Mouse (Mus musculus): Measurements from ENCODE around the gene Tenm2. TPM values are rescaled to one million over a fixed set of nuclear protein-coding genes. Genes with fewer than 3 reads are reported as not detected.

Gene Tenm2
- polyA plus RNA-seq, 1 experiment from 2014 or later: 0.01 TPM

- Histone ChIP-seq H3K9ac (ENCODE audit: low read depth, low read length) (no peak overlapping the region), H3K27ac (ENCODE audit: low read length) (no peak overlapping the region), H3K4me1 (ENCODE audit: control insufficient read depth, low read depth, low read length) (no peaks in the 10 kb centered on the region), H3K36me3 (ENCODE audit: control insufficient read depth, insufficient read depth) (no peaks in the 10 kb centered on the region), H3K4me2 (ENCODE audit: low read depth, low read length) (no peak overlapping the region), H3K27me3 (ENCODE audit: control insufficient read depth, insufficient read depth, low read depth, low read length) (no peaks in the 10 kb centered on the region), H3K4me3 (ENCODE audit: low read depth, low read length) (no peak overlapping the region), H3K9me3 (replicated peaks; ENCODE audit: control insufficient read depth, low read length) (no peaks in the 10 kb centered on the region)
- WGBS (ENCODE audit: insufficient replicate concordance): 56% methylated on average over 4 of the region's 4 CpGs
- ATAC-seq (ENCODE audit: low read depth): no peak
Measured at GRCm38 (mm10) chr11:36538144-36538543, 697.6 kb downstream of the Tenm2 start.

DNA sequence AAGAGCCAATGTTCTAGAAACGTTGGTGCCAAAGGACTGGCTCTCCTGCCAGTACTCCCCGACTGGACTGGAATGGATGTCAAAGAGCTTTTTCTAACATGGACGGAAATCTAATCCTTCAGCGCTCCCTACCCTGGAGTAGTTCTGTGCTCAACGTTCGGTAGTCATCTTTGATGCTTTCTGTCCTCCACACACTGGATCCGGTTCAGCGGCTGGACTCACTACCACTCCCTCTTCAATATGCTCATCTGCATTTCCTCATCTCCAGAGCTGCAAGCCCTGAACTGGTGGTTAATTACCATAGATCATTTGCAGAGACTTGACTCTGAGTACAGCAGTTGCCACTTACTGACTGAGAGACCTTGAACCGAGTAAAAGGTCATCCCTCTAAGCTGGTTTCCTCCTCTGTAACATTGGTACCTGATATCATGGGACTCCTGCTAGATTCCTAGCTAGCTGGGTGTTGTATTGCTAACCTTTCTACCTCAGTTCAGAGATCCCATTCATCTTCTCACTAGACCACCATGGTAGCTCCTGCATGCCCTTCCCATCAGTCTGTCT is 698.1 kb downstream of the Tenm2 start:
- Histone ChIP-seq H3K4me2 (ENCODE audit: low read depth, low read length) (no peak overlapping the region), H3K27ac (ENCODE audit: low read length) (no peak overlapping the region), H3K36me3 (ENCODE audit: control insufficient read depth, insufficient read depth) (no peaks in the 10 kb centered on the region), H3K4me3 (ENCODE audit: low read depth, low read length) (no peak overlapping the region), H3K9me3 (replicated peaks; ENCODE audit: control insufficient read depth, low read length) (no peaks in the 10 kb centered on the region), H3K9ac (ENCODE audit: low read depth, low read length) (no peak overlapping the region), H3K4me1 (ENCODE audit: control insufficient read depth, low read depth, low read length) (no peaks in the 10 kb centered on the region), H3K27me3 (ENCODE audit: control insufficient read depth, insufficient read depth, low read depth, low read length) (no peaks in the 10 kb centered on the region)
- WGBS (ENCODE audit: insufficient replicate concordance): 70% methylated on average over 9 of the region's 9 CpGs
- no peak for ATAC-seq (ENCODE audit: low read depth)

GRCm38 (mm10) chr11:36535591-36535990 is 700.2 kb downstream of the Tenm2 start:
- no peak overlapping the region for H3K27ac ChIP-seq (ENCODE audit: low read length)
- no peaks in the 10 kb centered on the region for H3K9me3 ChIP-seq (replicated peaks; ENCODE audit: control insufficient read depth, low read length)
- no peaks in the 10 kb centered on the region for H3K27me3 ChIP-seq (ENCODE audit: control insufficient read depth, insufficient read depth, low read depth, low read length)
- no peaks in the 10 kb centered on the region for H3K4me1 ChIP-seq (ENCODE audit: control insufficient read depth, low read depth, low read length)
- no peak overlapping the region for H3K4me2 ChIP-seq (ENCODE audit: low read depth, low read length)
- no peak for ATAC-seq (ENCODE audit: low read depth)
- no peaks in the 10 kb centered on the region for H3K36me3 ChIP-seq (ENCODE audit: control insufficient read depth, insufficient read depth)
- H3K4me3 ChIP-seq (ENCODE audit: low read depth, low read length): no peak overlapping the region
- H3K9ac ChIP-seq (ENCODE audit: low read depth, low read length): no peak overlapping the region
- 59% methylated on average over 3 of the region's 3 CpGs for WGBS (ENCODE audit: insufficient replicate concordance)

DNA sequence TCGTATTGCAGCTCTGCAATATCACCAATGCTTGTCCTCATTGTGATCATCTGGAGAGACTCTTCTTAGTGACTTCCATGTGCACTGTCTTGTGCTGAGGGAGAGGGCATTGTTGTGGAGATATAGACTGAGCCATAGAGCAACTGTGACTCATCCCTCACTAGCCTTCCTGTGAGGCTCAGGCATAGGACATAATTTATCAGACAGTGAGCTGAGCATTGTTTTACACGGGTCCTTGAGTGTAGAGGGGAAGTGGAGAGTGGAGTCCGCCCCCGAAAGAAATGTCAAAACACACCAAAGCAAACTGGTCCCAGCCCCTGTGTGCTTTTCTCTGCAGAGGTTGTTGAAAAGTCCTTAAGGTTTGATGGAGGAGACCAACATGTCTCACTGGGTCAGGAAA is 704.1 kb downstream of the Tenm2 start:
- ATAC-seq (ENCODE audit: low read depth): no peak
- no peak overlapping the region for H3K4me2 ChIP-seq (ENCODE audit: low read depth, low read length)
- H3K27ac ChIP-seq (ENCODE audit: low read length): no peak overlapping the region
- no peak overlapping the region for H3K4me3 ChIP-seq (ENCODE audit: low read depth, low read length)
- no peaks in the 10 kb centered on the region for H3K4me1 ChIP-seq (ENCODE audit: control insufficient read depth, low read depth, low read length)
- no peaks in the 10 kb centered on the region for H3K27me3 ChIP-seq (ENCODE audit: control insufficient read depth, insufficient read depth, low read depth, low read length)
- 32% methylated on average over 4 of the region's 4 CpGs for WGBS (ENCODE audit: insufficient replicate concordance)
- H3K9ac ChIP-seq (ENCODE audit: low read depth, low read length): no peak overlapping the region
- no peaks in the 10 kb centered on the region for H3K9me3 ChIP-seq (replicated peaks; ENCODE audit: control insufficient read depth, low read length)
- no peaks in the 10 kb centered on the region for H3K36me3 ChIP-seq (ENCODE audit: control insufficient read depth, insufficient read depth)

GRCm38 (mm10) chr11:36527509-36527908 is 708.3 kb downstream of the Tenm2 start:
- H3K36me3 ChIP-seq (ENCODE audit: control insufficient read depth, insufficient read depth): no peaks in the 10 kb centered on the region
- WGBS (ENCODE audit: insufficient replicate concordance): 41% methylated on average over 4 of the region's 4 CpGs
- no peaks in the 10 kb centered on the region for H3K9me3 ChIP-seq (replicated peaks; ENCODE audit: control insufficient read depth, low read length)
- H3K4me2 ChIP-seq (ENCODE audit: low read depth, low read length): no peak overlapping the region
- H3K27me3 ChIP-seq (ENCODE audit: control insufficient read depth, insufficient read depth, low read depth, low read length): no peaks in the 10 kb centered on the region
- no peak overlapping the region for H3K4me3 ChIP-seq (ENCODE audit: low read depth, low read length)
- no peak overlapping the region for H3K27ac ChIP-seq (ENCODE audit: low read length)
- no peak for ATAC-seq (ENCODE audit: low read depth)
- no peaks in the 10 kb centered on the region for H3K4me1 ChIP-seq (ENCODE audit: control insufficient read depth, low read depth, low read length)
- no peak overlapping the region for H3K9ac ChIP-seq (ENCODE audit: low read depth, low read length)

GRCm38 (mm10) chr11:36526381-36526780 is 709.4 kb downstream of the Tenm2 start:
- H3K4me3 ChIP-seq (ENCODE audit: low read depth, low read length): no peak overlapping the region
- ATAC-seq (ENCODE audit: low read depth): no peak
- no peaks in the 10 kb centered on the region for H3K36me3 ChIP-seq (ENCODE audit: control insufficient read depth, insufficient read depth)
- WGBS (ENCODE audit: insufficient replicate concordance): 7% methylated on average over 8 of the region's 8 CpGs
- no peaks in the 10 kb centered on the region for H3K4me1 ChIP-seq (ENCODE audit: control insufficient read depth, low read depth, low read length)
- no peak overlapping the region for H3K4me2 ChIP-seq (ENCODE audit: low read depth, low read length)
- H3K27ac ChIP-seq (ENCODE audit: low read length): no peak overlapping the region
- no peak overlapping the region for H3K9ac ChIP-seq (ENCODE audit: low read depth, low read length)
- no peaks in the 10 kb centered on the region for H3K27me3 ChIP-seq (ENCODE audit: control insufficient read depth, insufficient read depth, low read depth, low read length)
- no peaks in the 10 kb centered on the region for H3K9me3 ChIP-seq (replicated peaks; ENCODE audit: control insufficient read depth, low read length)

- 35% methylated on average over 7 of the region's 7 CpGs for WGBS (ENCODE audit: insufficient replicate concordance)
Measured at GRCm38 (mm10) chr11:36512468-36512867, 723.3 kb downstream of the Tenm2 start.

GRCm38 (mm10) chr11:36508312-36508711 is 727.5 kb downstream of the Tenm2 start:
- Histone ChIP-seq H3K4me2 (ENCODE audit: low read depth, low read length) (no peak overlapping the region), H3K27me3 (ENCODE audit: control insufficient read depth, insufficient read depth, low read depth, low read length) (no peaks in the 10 kb centered on the region), H3K27ac (ENCODE audit: low read length) (no peak overlapping the region), H3K4me3 (ENCODE audit: low read depth, low read length) (no peak overlapping the region), H3K9me3 (replicated peaks; ENCODE audit: control insufficient read depth, low read length) (no peaks in the 10 kb centered on the region), H3K4me1 (ENCODE audit: control insufficient read depth, low read depth, low read length) (no peaks in the 10 kb centered on the region), H3K36me3 (ENCODE audit: control insufficient read depth, insufficient read depth) (no peaks in the 10 kb centered on the region), H3K9ac (ENCODE audit: low read depth, low read length) (no peak overlapping the region)
- 52% methylated on average over 7 of the region's 7 CpGs for WGBS (ENCODE audit: insufficient replicate concordance)
- ATAC-seq (ENCODE audit: low read depth): no peak

More at GRCm38 (mm10) chr11:36512468-36512867, 723.3 kb downstream of the Tenm2 start:
- Histone ChIP-seq H3K9me3 (replicated peaks; ENCODE audit: control insufficient read depth, low read length) (no peaks in the 10 kb centered on the region), H3K27ac (ENCODE audit: low read length) (no peak overlapping the region), H3K4me2 (ENCODE audit: low read depth, low read length) (no peak overlapping the region), H3K4me3 (ENCODE audit: low read depth, low read length) (no peak overlapping the region), H3K4me1 (ENCODE audit: control insufficient read depth, low read depth, low read length) (no peaks in the 10 kb centered on the region), H3K36me3 (ENCODE audit: control insufficient read depth, insufficient read depth) (no peaks in the 10 kb centered on the region), H3K27me3 (ENCODE audit: control insufficient read depth, insufficient read depth, low read depth, low read length) (no peaks in the 10 kb centered on the region), H3K9ac (ENCODE audit: low read depth, low read length) (no peak overlapping the region)
- no peak for ATAC-seq (ENCODE audit: low read depth)

DNA sequence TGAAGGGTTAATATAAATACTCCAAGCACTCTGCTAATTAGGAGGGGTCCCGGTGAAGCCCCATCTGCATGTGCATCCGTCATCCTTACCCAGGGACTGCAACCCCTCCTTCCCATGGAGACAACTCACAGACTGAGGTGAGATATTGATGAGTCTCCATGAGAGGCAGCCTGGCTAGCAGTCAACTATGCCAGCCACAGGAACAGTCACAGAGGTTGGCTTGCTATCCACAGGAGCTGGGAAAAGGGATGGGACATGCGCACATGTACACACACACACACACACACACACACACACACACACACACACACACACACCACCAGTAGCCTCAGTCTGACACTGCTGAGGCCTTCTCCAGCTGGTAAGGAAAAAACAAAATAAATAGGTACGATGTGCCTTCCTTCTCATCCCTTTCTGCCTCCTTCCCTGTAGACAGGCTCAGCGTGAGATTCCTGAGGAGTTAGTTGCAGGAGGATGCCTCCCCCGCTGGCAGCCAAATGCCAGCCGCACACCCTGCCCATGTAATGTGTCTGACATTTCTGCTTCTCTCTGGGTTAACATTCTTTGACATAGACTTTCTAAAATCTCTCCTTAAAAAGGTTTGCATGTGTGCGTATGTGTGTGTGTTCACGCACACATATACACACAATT is 740.7 kb downstream of the Tenm2 start:
- H3K4me1 ChIP-seq (ENCODE audit: control insufficient read depth, low read depth, low read length): no peaks in the 10 kb centered on the region

More for the DNA sequence above, 740.7 kb downstream of the Tenm2 start:
- ATAC-seq (ENCODE audit: low read depth): no peak
- Histone ChIP-seq H3K27me3 (ENCODE audit: control insufficient read depth, insufficient read depth, low read depth, low read length) (no peaks in the 10 kb centered on the region), H3K4me2 (ENCODE audit: low read depth, low read length) (no peak overlapping the region), H3K27ac (ENCODE audit: low read length) (no peak overlapping the region), H3K9ac (ENCODE audit: low read depth, low read length) (no peak overlapping the region), H3K36me3 (ENCODE audit: control insufficient read depth, insufficient read depth) (no peaks in the 10 kb centered on the region), H3K9me3 (replicated peaks; ENCODE audit: control insufficient read depth, low read length) (no peaks in the 10 kb centered on the region), H3K4me3 (ENCODE audit: low read depth, low read length) (no peak overlapping the region)
- 62% methylated on average over 9 of the region's 9 CpGs for WGBS (ENCODE audit: insufficient replicate concordance)

Data from liver, embryonic 16.5 days (tissue).